Mouse (Mus musculus) adipocyte (in vitro differentiated cells): ENCODE measurements around the gene Kcnd1.
"Not testable (repeated sequence)": the region's sequence is repeated elsewhere in the genome, so short reads cannot be mapped to it uniquely, and the experiment has no call there.

Source experiments
- DNase-seq: peaks from one replicate; pipeline ENCODE4 v3.0.0-alpha.2; 2016; ENCODE audit warnings: low spot score

Kcnd1 gene

DNA sequence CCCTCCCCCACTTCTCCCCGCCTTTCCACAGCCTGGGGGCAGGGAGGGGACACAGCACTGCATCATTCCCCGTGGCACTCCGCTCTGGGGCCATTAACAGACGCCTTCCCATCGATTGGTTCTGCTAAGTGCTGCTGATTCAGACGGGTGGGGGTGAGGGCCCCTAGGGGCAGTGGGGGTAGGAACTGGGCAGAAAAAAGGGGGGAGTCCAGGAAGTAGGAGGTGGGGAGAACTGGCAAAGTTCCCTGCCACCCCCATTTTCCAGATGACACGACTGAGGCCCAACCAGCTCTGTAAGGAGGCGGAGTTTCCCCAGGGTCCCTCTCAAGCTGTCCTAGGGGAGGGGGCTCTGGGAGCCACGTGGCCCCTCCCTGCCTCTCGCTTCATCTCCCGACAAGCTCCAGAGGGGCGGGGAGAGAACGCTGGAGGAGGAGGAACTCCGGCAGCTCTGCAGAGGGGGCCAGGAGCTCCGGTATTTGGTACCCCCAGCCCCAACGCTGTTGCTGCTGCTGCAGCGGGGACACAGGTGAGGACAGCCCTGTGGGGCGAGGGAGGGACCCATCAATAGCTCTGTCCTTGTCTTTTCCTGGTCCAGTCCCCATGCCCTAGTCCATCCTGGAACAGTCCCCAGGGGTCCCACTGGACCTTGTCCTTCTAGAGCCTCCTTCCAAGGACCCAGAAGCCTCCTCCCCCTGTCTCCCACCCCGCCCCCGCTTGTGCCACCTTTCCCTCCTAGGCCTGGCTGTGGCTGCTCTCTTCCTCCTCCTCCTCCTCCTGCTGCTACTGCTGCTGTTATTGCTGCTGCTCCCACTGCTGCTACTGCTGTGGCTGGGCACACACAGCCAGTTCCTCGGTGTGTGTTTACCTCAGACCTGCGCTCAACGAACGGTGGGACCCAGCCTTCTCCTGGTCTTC lies at the start of gene Kcnd1:
Kcnd1 (plus strand) TSS at position 425 of the 915 bp plus-strand sequence.
- no peak for DNase-seq

DNA sequence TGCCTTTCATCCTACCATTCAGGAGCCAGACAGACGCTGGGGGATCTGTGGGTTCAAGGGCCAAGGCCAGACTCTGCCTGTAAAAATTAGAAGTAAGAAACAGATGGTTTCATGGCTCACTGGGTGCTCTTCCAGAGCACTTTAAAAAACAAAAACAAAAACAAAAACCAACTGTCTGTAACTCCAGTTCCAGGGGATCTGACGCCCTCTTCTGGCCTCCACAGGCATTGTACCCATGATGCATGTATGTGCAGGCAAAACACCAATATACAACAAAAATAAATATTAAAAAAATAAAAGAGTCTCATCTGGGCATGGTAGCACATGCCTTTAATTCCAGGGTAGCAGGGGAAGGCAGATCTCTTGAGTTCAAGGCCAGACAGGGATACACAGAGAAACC lies 49.3 kb upstream of the Kcnd1 start:
- no peak for DNase-seq

GRCm38 (mm10) chrX:7775501-7776205 lies 46.4 kb upstream of the Kcnd1 start:
- DNase-seq = no peak

DNA sequence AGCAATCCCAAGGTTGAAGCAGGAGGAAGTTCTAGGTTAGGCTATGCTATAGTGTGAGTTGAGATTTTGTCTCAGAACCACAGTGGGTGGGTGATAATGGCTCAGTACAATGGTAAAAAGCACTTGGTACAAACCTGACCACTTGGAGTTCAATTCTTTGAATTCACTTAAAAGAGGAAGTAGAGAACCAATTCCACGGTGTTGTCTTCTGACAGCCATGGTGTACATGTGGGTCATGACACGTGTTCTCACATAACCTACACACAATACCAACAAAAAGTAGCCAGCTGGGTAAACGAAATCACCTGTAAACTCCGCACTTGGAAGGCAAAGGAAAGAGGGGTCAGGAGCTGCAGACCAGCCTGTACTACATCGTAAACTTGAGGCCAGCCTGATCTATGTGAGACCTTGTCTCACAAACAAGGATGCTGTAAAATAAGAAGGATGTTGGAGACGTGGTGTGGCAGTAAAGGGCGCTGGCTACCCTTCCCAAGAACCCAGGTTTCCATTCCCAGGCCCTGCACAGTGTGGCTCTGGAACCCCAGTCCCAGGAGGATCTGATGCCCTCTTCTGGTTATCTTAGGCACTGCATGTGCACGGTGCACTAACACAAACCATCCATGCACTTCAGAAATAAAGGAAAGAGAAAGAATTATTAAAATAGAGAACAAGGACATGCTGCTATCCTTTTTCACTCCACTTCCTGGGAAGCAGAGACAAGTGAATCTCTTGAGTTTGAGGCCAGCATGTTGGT lies 45.6 kb upstream of the Kcnd1 start:
- DNase-seq = peak; percentile 40

- no peak for DNase-seq
Observed at GRCm38 (mm10) chrX:7778450-7779244, 43.4 kb upstream of the Kcnd1 start.

DNA sequence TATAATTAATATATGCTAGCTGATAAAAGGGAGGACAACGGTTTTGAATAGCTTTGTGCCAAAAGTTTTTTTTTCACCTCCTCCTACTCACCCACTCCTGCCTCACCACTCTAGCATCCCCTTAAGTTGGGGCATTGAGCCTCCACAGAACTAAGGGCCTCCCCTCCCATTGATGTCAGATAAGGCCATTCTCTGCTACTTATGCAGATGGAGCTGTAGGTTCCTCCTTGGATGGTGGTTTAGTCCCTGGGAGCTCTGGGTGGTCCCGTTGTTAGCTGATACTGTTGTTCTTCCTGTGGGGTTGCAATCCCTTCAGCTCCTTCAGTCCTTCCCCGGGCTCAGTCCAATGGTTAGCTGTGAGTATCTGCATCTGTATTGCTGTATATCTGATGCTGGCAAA lies 42.8 kb upstream of the Kcnd1 start:
- no peak for DNase-seq

GRCm38 (mm10) chrX:7782603-7783092 lies 39.4 kb upstream of the Kcnd1 start:
- DNase-seq = no peak

DNA sequence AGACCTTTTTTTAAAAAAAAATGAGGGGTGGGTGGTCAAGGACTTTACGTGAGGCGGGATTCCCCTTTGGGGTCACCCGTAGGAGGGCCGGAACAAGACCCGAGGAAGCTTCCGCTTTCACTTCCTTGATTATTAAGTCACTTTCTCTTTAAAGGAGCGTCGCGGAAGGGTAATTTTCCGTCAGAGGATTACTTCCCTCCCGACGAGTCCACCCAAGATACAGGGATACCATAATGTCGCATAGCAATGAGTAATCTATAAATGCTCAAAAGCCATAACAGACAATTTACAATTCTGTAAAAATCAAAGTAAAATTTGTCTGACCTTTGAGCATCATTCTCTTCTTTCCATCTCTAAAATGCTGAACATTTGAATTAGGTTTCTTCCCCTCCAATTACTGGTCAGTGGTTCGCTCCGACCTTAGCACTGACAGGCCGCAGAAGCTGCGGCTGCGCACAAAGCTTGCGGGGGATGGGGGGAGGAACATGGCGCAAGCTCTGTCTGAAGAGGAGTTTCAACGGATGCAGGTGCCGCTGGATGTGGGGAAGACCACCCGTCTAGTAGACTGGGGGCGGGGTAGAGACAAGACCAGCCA lies 32.5 kb upstream of the Kcnd1 start, which contains the start of gene Gripap1:
Gripap1 (plus strand) TSS at position 224 of the 595 bp plus-strand sequence.
- DNase-seq = peak; percentile 89

GRCm38 (mm10) chrX:7790309-7790708 lies 31.8 kb upstream of the Kcnd1 start:
- DNase-seq = peak; percentile 23

- DNase-seq = peak; percentile 32
Observed at GRCm38 (mm10) chrX:7793361-7793760, 28.7 kb upstream of the Kcnd1 start.

DNA sequence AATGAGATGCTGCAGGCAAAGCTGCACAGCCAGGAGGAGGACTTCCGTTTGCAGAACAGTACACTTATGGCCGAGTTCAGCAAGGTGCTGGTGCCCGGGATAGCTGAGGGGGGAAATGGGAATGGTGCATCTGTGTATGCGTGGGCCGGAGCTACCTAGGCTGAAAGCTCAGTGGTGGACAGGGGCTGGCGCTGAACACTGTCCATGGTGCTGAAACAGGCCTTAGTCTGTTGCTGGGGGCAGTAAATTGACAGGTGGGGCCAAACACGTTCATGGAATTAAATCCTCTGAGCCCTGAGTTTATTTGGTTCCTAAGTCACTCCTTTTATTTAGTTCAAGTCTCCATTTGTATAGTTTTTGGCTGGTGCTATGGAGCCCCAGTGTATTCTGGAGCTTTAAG lies 27.1 kb upstream of the Kcnd1 start:
- DNase-seq = peak; percentile 31

- no peak for DNase-seq
Observed at GRCm38 (mm10) chrX:7797327-7797726, 24.8 kb upstream of the Kcnd1 start.

GRCm38 (mm10) chrX:7802157-7802556 lies 19.9 kb upstream of the Kcnd1 start:
- DNase-seq = not testable (repeated sequence)

DNA sequence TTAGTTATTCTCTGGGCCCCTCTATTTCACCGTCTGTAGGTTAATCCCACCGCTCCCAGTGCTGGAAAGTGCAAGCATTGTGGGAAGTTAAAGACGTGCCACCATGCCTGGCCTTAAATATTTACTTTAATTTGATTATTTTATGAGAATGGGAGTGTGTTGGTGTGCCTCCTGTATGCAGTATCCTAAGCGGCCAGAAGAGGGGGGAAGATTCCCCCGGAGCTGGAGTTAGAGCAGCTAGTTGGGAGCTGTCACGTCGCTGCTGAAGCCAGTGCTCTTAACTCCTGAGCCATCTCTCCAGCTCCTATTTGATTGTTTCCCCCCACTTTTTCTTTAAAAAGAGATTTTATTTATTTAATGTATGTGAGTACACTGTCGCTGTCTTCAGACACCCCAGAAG lies 7.1 kb upstream of the Kcnd1 start:
- not testable (repeated sequence) for DNase-seq

DNA sequence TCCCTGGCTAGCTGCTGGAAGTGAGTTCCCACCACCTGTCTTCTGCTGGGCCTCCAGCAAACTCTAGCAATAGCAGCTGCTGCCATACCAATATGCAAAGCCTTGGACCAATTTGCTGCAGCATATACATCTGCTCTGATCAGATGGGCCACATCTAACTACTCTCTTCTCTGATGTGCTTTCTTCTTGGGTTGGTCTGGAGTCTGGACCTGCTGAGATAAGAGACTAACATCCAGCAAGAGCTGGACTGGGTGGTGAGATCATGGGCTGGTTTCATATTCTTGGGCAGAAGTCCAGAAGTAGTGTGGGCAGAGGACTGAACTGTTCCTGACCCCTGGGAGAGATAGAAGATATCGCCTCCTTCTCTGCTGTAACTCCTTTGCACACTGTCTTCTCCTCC lies 15.1 kb downstream of the Kcnd1 start:
- DNase-seq = no peak

GRCm38 (mm10) chrX:7840842-7841162 lies 18.7 kb downstream of the Kcnd1 start:
- no peak for DNase-seq

DNA sequence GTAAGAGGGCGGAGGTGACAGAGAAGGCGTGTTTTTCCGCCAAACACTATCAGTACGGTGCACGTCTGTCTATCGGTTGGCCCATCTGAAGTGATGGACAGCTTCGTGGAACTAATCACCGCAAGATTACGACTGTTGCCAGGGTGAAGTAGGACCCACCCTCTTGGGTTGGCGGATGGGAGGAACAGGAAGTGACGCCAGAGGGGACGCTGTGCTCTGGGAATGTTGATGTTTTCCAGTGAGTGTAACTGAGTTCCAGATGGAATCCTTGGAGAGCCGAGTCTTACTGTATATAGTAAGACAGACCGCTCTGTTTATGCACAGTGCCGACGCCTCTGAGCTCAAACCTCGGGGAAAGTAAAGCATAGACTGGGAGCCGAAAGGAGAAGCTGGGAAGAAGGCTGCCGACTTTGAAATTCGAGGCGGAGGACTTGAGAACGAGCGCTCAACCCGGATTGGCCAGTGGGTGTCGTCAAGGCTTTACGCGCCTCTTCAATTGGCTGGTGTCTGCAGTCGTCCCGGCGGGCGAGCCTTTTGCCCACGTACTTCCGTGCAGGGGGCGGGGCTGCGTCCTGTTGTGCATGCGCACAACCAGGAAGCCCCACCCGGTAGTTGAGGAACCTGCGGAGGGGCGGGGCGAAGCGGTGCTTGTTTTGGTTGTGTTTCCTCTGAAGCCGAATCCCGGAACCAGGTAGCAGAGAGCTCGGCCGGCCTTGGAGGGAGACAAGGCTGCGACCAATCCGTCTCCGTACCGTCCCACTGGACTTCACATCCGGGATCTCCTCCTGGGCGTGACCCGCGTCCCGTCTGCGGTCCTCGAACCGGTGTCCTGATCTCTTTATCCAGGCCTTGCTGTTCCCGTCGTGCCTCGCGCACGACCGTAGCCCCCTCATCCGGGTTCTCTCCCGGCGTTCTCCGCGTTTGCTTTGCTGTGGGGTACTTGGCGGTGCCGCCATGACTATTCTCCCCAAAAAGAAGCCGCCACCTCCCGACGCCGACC lies 19.4 kb downstream of the Kcnd1 start, which contains the start of gene Otud5:
Otud5 (plus strand) TSS at position 202 of the 1,000 bp plus-strand sequence.
- DNase-seq = peak; percentile 97

GRCm38 (mm10) chrX:7842318-7842717 lies 20.2 kb downstream of the Kcnd1 start:
- DNase-seq = no peak

DNA sequence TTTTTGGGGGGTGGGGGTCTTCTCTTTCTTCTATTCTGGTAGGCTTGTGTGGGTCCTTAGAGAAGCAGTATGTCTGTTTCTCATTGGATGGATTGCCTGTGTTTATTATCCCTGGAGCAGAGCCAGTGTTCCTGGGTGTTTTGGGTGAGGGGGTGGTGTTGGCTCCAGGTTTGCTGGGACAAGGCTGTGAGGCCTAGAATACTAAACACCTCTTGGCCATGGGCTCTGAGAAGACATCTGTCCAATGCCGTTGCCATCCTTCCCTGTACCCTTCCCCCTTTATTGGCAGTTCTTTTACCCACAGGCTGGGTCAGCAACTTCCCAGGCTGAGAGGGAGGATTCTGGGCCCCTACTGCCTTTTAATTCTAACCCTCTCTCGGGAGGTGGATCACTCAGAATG lies 25.8 kb downstream of the Kcnd1 start:
- no peak for DNase-seq

GRCm38 (mm10) chrX:7854578-7854977 lies 32.5 kb downstream of the Kcnd1 start:
- peak; percentile 49 for DNase-seq
